Mouse (Mus musculus): ENCODE measurements around the gene Bcl7c. TPM values are rescaled to one million over a fixed set of nuclear protein-coding genes. Genes with fewer than 3 reads are reported as not detected.

Gene Bcl7c
- 10 to 100 TPM; 38.5 to 43.9 TPM for total RNA-seq (2023)

DNA sequence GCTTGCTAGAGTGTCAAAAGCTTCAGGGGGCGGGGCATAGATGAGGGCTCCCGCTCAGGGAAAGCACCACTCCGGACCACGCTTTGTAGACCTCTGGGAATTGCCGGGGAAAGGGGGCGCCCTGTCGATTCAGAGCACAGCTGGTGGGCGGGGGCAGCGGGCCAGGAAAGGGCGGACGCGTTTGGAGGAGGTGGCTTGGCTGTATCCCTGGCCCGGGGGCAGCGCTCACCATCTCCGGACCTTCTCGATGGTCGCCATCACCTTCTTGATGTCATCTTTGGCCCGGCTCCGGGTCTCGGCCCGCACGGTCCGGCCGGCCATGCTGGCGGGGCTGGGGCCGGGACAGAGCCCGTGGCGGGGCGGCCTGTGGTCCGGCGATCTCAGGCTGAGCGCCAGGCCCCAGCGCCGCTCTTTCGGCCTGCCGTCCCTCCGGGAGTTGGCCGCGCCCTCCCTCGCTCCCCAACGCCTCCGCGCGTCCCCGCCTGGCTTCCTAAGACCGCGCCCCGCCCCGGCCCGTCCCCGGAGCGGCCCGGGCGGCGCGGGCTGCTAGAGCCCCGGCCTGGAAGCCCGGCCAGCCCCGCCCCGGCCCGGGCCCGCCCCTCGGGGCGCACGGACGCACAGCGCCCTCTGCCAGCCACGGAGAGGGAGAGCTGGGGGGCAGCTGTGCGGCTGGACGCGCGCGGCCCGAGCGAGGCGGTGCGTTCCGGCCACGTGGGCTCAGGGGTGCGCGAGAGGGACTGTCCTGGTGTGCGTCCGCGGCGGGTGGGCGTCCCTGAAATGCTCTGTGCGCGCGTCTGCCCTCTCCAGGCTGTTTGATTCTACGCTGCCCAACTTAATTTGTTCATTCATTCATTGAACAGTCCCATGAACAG, at the start of gene Bcl7c:
Gene Bcl7c (minus strand): TSS at position 727 of the 872 bp plus-strand sequence.

DNA sequence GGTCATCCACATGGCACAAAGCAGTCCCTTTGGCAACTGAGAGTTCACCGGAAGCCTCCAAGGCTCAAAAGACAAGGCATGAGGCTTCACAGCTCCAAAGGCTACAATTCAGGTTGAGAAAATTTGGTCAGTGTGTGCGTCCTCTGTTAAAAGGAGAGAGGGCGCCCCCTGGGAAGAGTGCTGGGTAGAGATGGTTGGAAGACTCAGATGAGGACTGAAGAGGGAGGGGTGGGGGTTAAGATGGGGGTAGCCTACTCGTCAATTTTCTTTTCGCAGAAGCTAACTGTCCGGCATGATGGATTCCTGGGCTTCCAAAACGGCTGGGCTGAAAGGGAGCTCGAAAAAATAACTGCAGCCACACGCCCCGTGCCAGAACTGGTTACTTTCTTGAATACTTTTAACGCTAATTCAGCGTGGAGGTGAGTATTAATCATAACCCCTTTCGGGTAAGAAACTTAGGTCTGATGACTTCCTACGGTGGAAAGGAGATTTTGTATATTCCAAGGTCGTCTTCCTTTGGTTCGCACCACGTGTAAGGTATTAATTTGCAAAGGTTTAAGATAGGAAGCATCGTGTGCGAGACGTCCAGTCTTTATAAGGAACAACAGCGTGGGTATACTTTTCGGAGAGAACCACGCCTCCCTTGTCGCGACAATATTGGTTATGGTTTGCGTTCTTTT, 35.8 kb upstream of the Bcl7c start, which contains the start of gene Fbxl19:
Gene Fbxl19 (plus strand): TSS at position 178 of the 680 bp plus-strand sequence.

DNA sequence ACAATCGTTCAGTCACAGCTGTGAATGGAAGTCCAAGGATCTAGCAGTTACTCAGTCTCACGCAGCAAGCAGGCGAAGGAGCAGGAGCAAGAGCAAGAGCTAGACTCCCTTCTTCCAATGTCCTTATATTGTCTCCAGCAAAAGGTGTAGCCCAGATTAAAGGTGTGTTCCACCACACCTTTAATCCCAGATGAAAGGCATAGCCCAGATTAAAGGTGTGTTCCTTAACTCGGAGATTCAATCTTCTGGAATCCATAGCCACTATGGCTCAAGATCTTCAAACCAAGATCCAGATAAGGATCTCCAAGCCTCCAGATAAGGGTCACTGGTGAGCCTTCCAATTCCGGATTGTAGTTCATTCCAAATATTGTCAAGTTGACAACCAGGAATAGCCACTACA, 23.3 kb upstream of the Bcl7c start, which contains the start of gene Ctf2:
Gene Ctf2 (minus strand): TSS at position 101 of the 400 bp plus-strand sequence.

DNA sequence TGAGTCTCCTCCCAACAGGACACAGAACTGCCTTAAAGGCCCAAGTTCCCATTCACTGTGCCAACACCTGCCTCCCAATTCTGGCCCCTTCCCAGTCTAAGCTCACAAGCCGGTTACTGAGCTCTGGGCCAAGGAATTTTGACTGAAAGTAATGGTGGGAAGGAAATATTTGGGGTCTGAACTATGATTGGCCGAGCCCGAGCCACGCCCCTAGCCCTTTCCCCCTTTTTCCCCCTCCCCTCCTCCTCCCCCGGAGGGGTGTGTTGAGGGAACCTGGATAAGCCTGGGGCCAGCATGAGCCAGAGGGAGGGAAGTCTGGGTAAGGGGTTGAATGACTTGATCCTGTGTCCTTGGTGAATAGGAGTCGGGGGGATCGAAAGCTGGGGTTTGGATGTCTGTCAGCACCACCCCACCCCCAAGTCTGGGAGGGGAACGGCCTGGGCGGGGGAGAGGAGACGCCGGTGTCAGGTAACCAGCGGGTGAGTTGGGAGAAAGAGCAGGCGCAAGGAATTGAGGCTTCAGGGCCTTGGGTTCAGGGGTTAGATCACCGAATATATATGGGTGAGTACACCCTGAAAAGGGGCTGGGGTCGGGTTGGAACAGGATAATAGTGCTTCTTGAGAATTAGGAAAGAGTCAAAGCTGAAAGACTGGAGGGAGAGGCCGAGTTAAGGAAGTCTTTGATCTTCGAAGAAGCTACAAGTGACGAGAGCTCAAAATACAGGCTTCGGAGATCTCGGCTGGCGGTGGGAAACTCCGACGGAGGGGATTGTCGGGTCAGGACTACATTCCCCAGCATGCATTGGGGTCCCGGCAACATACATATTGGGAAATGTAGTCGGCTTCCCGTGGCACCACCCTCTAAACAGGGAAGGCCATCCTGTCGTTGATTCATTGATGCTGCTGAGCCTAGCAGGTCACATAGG, 4.0 kb upstream of the Bcl7c start, which contains the start of gene Ctf1:
Gene Ctf1 (plus strand): TSS at position 276 of the 925 bp plus-strand sequence.

DNA sequence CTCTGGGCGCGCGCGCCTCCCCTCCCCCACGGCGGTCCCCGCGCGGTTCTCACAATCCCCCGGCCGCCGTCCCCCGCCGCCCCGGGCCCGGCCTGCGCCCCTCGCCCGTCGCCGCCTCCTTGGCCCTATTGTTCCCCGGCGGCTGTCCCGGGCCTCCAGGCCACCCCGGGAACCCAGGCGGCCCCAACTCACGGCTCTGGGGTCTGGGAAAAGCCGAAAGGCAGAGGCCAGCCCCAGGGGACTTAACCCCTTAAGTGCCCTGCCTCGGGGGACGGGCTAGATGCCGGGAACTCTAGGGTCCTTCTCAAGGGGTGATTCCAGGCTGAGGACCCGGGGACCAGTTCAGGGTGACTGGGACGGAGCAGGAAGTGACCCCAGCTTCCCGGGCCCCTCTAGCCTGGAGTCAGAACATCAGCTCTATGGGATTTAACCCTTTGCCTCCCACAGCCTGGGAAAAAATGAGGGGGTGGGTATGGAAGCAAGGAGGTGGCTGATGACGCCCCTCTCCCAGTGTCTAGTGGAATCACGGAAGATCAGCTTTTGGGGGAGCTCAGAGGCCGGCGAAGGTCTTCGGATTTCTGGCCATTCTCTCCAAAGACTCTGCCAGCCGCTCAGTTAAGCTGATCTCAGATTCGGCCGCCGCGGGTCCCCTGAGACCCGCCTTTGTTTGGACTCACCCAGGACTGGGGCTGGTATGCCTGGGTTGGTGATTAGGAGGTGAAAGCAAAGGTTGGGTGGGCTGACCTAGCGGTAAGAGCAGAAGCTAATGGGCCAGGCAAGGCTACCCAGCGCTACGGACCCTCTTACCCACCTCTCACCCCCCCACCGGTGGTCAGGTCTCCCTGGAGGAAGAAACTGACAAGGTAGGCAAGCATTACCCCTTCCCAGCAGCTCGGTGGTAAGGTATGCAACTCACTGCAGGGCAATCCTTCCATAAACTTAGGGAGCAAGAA, 93.6 kb downstream of the Bcl7c start, which contains the start of gene Zfp629:
Gene Zfp629 (minus strand): TSS at position 907 of the 953 bp plus-strand sequence.

Other genes starting within 250 kb of the Bcl7c start
- gene Prr14, start 249.3 kb downstream of the Bcl7c start, total RNA-seq (2023): 100 to 1,000 TPM; 125 to 128 TPM
- 100 to 1,000 TPM; 278 to 299 TPM for gene Fbrs, start 229.7 kb downstream of the Bcl7c start, total RNA-seq (2023)
- 100 to 1,000 TPM; 120 to 128 TPM for gene Srcap, start 196.9 kb downstream of the Bcl7c start, total RNA-seq (2023)
- gene Gm42715, start 189.3 kb downstream of the Bcl7c start, total RNA-seq (2023): 10 to 100 TPM; 21.9 to 24.4 TPM
- not detected for gene Tmem265, start 147.5 kb downstream of the Bcl7c start, total RNA-seq (2023)
- 10 to 100 TPM; 83.2 to 90.2 TPM for gene Phkg2, start 135.6 kb downstream of the Bcl7c start, total RNA-seq (2023)
- 1 to 10 TPM in 1 of 2 experiments, not detected in 1; 1.2 TPM for gene Ccdc189, start 120.3 kb downstream of the Bcl7c start, total RNA-seq (2023)
- gene Rnf40, start 120.2 kb downstream of the Bcl7c start, total RNA-seq (2023): 10 to 100 TPM; 70.9 to 74.4 TPM
- 1 to 10 TPM; 4.9 to 6.7 TPM for gene Zfp629, start 93.1 kb downstream of the Bcl7c start, total RNA-seq (2023)
- not detected for gene Ctf1, start 3.8 kb upstream of the Bcl7c start, total RNA-seq (2023)
- gene Ctf2, start 23.2 kb upstream of the Bcl7c start, total RNA-seq (2023): not detected
- gene Fbxl19, start 35.6 kb upstream of the Bcl7c start, total RNA-seq (2023): 10 to 100 TPM in 1 of 2 experiments, 1 to 10 TPM in 1; 9.8 to 11.1 TPM
- gene Orai3, start 60.9 kb upstream of the Bcl7c start, total RNA-seq (2023): 10 to 100 TPM; 52.5 to 54.7 TPM
- 10 to 100 TPM; 45.6 to 53.7 TPM for gene Setd1a, start 67.7 kb upstream of the Bcl7c start, total RNA-seq (2023)
- not detected for gene Gm49388, start 76.7 kb upstream of the Bcl7c start, total RNA-seq (2023)
- gene Hsd3b7, start 91.7 kb upstream of the Bcl7c start, total RNA-seq (2023): 10 to 100 TPM; 26.3 to 30.0 TPM
- 100 to 1,000 TPM; 136 to 139 TPM for gene Stx4a, start 115.4 kb upstream of the Bcl7c start, total RNA-seq (2023)
- under 1 TPM in 1 of 2 experiments, not detected in 1; 0.13 TPM for gene Stx1b, start 115.6 kb upstream of the Bcl7c start, total RNA-seq (2023)
- gene Zfp646, start 167.3 kb upstream of the Bcl7c start, total RNA-seq (2023): 10 to 100 TPM; 48.4 to 48.8 TPM
- 1 to 10 TPM; 7.6 to 9.2 TPM for gene Zfp668, start 167.9 kb upstream of the Bcl7c start, total RNA-seq (2023)
- gene Prss53, start 182.0 kb upstream of the Bcl7c start, total RNA-seq (2023): 1 to 10 TPM; 1.0 to 1.3 TPM
- gene Gm21974, start 186.5 kb upstream of the Bcl7c start, total RNA-seq (2023): not detected
- gene Vkorc1, start 186.7 kb upstream of the Bcl7c start, total RNA-seq (2023): 10 to 100 TPM; 19.8 to 22.4 TPM
- 10 to 100 TPM; 28.2 to 30.0 TPM for gene Bckdk, start 195.1 kb upstream of the Bcl7c start, total RNA-seq (2023)
- gene Kat8, start 203.6 kb upstream of the Bcl7c start, total RNA-seq (2023): 10 to 100 TPM; 28.7 to 31.1 TPM
- not detected for gene Prss8, start 221.2 kb upstream of the Bcl7c start, total RNA-seq (2023)
- 1 to 10 TPM in 1 of 2 experiments, under 1 TPM in 1; 0.70 to 1.4 TPM for gene Prss36, start 237.8 kb upstream of the Bcl7c start, total RNA-seq (2023)

Measured in monocyte, adult 59 days (primary cell).